Mouse (Mus musculus) ZHBTc4 (cell line): Measurements from ENCODE around the gene Olfr1402.

ENCODE experiments used
- DNase-seq: peaks from one replicate; pipeline ENCODE4 v3.0.0-alpha.2; 2011; ENCODE audit warnings: low read depth, low spot score

Gene Olfr1402

DNA sequence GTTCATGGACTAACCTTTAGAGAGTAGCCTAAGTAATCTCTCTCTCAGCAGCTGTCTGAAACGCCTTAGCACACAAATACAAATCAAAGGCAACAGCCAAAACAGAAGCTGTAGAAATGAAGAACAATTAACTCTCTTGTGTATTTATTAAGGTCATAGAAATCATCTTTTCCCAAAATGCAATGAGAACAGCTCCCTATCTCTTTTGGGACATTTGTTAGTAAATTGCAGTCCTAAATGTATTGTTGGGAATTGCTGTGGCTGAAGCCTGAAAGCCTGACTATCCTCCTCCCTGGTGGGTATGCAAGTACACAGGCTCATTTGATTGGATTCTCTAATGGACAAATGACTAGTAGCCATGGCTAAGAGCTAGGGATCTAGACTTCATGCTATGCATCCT lies at the start of gene Olfr1402:
TSS of gene Olfr1402 (minus strand) at position 101 of the 400 bp plus-strand sequence.
- DNase-seq, result no peak

GRCm38 (mm10) chr3:97455286-97455685 lies 33.5 kb upstream of the Olfr1402 start:
- DNase-seq, result no peak

- DNase-seq, result no peak
These were observed 16.8 kb upstream of the Olfr1402 start for GRCm38 (mm10) chr3:97438619-97439018.

GRCm38 (mm10) chr3:97394289-97394688 lies 27.5 kb downstream of the Olfr1402 start:
- peak; percentile 75 for DNase-seq

- peak; percentile 75 for DNase-seq
These were observed 28.7 kb downstream of the Olfr1402 start for GRCm38 (mm10) chr3:97393079-97393478.

- DNase-seq, result no peak
These were observed 51.4 kb downstream of the Olfr1402 start for GRCm38 (mm10) chr3:97370382-97370781.

DNA sequence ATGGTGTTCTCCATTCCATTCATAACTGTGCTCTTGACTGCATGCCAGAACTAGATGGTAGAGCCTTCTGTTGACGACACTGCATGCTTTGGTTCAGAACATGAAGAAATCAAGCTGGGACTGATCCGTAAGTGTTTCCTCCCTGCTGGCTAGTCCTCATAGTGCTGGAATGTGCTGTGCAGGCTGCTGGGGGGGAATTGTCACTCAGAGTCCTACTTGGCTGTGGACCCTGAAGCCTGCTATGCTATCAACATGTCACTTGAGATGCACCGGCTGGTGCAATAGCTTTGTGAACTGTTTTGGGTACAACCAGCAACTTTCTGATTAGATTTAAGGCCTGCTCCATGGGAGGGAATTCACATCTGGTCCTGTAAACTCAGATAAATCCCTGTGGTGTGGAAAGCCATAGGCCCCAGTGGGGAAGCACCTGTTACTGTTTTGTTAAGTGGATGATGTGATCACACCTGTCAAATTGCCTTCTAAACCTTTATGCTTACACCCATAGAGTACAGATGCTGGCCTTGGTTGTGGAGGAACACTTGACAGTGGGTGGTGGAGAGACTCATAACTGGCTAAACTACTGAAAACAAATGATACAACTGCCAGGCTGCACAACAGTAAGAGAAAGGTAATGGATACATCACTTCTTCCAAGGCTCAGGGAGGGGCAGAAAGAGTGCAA lies 58.3 kb downstream of the Olfr1402 start:
- no peak for DNase-seq

DNA sequence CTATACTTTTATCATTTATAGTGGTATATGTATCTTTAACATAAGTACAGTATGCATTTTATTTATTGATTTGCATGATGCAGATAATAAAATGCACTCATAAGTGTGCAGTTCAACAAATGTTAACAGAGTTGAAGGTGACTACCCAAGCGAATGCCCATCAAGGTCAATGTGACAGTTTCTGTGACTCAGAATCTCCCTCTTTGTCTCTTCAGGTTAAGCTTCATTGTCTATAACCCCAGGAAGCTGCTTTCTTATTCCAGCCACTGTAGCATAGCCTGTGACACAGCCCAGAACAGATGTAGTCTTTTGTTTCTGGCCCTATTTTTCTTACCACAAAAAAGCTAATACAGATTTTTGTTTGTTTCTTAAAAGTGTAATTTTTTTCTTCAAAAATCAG lies 63.4 kb downstream of the Olfr1402 start:
- DNase-seq, result peak; percentile 40
